Mouse (Mus musculus) layer of hippocampus, adult 9-11 months (tissue): ENCODE data around the gene Agxt2.

ENCODE experiments used
- DNase-seq: peaks from one replicate; pipeline ENCODE4 v3.0.0; 2022

Gene Agxt2

DNA sequence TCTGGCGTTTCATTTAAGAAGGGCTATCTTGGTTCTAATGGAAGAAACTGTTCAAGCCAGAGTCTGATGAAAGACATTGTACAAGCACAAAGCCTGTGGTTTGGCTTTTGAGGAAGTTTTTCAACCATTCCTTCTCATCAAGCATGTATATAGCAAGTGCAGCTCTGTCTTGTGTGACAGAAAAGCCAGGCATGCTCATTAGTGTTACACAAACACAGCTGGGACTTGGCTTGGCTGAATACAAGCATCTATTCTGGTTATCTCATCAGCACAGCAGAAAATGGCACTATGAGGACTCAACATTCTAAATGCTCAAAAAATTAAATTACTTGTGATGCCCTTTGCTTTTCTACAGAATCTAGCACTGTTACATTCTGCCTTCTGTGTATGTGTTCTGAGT is 78.6 kb downstream of the Agxt2 start:
- DNase-seq = no peak

DNA sequence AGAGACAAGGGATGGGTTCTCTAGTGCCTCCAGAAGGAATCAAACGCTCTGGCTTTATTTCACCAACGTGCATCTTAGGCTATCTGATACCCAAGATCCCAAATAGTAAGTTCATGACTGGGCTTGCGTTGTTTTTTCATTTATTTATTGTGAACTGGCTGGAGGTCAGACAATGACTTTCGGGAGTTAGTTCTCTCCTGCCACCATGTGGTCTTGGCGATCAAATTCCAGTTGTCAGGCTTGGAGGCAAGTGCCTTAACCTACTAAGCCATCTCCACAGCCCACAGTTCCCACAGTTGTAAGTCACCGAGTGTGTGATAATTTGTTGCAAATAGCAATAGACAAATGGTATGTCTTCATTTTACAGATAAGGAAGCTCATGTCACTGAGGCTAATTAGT is 81.6 kb downstream of the Agxt2 start:
- DNase-seq = no peak

DNA sequence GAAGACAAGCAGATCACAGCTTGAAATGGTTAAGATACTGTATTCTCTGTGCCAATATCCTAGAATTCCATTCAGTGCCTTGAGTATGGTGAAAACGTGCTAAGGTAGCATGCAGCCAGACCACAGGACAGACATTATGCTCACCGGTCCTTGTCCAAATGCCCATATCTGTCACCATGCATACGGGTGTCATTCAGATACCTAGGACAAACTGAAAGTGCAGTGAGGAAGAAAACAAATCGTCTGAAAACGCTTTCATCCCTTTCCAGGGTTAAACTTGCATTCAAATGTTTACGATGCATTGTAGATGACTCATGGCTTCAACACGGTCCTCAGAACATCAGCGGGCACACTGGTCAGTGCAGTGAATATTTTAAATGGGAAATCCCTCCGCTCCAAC is 83.2 kb downstream of the Agxt2 start:
- no peak for DNase-seq

DNA sequence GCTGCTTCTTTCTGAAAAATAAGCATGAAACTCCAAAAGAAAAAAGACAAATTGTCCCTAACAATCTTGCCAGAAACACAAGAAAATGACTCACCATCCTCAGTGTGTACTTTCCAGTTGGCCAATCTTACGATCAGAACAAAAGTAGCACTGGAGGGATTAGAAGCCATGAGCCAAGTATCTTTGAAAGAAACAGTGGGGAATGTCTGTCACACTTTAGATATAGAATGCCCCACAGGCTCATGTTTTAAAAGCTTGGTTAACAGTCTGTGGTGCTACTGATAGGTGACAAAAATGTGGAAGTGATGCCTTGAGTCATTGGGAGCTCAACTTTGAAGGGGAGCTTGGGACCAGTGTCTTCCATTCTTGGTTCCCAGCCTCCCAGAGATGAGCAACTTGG is 83.9 kb downstream of the Agxt2 start:
- DNase-seq = no peak

DNA sequence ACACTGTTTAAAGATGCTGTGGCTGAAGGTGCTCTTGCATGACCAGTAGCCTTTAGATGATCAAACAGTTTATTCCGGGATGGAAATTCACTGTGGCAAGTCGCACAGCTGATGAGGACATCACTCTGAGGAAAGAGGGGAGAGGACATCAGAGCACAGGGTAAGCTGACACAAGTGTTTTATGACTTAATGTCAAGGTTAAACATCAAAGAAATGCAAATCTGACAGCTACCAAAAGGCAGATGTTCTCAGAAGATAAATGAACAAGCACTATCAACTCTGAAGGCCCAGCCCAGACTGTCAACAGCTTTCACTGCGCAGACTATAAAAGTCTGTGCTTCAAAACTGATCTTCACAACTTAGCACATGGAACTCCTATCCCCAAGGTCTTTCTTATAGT is 88.8 kb downstream of the Agxt2 start:
- DNase-seq = no peak
